Mouse (Mus musculus) cerebellum, adult 18-20 months (tissue): ENCODE results near the gene Ppfia2.

ENCODE experiments used
- DNase-seq, 2 experiments: peaks; one replicate each; pipeline ENCODE4 v3.0.0; 2021

Gene Ppfia2

DNA sequence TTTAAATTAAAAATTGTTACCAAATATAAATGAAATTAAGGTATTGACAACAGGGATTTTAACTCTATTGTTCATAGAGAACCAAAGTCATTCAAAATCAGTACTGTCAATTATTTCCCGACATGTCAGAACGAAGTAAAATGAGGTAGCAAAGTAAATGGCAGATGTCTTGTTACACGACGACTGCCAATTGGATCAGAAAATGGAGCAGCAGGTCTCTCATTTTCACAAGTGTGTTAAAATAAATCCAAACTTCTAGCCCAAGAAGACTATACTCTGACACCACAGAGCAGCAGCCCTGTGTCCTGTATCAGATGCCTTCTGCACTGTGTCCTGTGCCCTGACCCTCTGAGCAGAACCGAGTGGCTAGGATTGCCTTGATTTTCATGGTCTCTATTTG is 454.2 kb downstream of the Ppfia2 start:
- DNase-seq, result no peak

DNA sequence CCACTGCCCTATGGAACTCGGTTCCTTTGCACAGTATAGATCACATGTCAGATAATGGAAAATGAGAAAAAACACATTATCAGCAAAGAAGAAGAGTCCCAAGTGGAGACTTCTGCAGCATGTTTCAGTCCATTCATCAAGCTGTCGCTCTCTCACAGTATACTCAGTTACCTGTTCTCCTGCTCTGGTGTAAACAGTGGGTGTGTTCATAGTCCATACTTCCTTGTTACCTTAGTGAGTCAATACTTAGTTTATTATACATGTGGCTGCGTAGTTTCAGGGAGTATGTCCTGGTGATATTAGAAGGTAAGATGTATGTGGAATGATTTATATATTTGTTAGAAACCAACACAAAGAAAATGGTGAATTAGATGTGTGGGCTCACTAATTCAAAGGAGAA is 454.7 kb downstream of the Ppfia2 start:
- DNase-seq, result no peak

DNA sequence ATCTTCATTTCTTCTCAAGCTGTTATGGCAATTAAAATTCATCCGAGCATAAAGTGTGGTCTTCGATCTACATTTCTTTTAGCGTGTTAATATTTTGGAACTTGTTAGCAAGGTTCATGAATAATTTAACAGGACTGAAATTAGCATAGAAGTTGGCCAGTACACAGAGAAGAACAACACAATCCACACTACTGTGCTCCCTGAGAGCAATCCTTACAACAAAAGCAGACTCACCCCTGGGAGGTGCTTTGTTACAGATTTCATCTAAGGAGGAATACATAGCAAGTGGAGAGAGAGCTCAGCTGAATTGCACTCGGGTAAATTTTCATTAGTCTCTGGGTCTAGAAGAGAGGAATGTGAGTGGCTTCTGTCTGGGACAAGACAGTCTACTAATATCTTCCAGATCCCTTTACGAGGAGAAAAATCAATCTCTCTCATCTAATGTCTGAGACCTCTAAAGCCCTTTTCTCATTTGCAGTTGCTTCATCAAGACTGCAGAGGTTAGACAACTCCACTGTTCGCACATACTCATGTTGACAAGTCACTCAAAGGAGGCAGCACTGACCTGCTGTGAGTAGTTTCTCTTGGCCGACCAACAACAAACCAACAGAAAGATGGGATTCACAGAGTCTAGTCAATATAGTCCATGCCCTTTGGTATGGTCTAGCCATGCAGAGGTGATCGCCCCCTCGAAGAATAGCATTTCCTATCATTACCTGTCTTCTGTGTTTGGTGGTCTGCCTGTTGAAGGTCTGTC is 458.6 kb downstream of the Ppfia2 start:
- no peak for DNase-seq

DNA sequence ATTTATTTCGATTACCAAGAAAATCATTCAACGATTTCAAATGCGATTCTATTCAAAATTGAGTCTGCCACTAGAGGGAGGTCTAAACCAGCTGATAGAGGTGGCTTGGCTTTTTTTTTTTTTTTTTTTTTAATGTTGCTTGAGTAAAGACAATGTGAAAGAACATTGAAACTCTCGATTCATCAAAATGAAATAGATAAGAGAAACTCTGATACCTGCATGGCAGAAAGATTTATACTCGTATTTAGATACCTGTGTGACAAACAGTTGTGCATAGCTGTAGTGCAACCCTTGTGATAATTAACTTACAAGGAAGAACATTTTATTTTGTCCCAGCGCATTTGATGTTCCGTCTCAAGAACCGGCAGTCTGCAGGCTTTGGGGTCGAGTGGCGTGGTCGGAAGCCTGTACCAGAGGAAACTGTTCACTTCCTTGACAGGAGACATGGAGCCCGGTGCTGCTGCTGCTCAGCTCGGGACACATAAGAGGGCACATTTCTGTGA is 462.5 kb downstream of the Ppfia2 start:
- no peak for DNase-seq

DNA sequence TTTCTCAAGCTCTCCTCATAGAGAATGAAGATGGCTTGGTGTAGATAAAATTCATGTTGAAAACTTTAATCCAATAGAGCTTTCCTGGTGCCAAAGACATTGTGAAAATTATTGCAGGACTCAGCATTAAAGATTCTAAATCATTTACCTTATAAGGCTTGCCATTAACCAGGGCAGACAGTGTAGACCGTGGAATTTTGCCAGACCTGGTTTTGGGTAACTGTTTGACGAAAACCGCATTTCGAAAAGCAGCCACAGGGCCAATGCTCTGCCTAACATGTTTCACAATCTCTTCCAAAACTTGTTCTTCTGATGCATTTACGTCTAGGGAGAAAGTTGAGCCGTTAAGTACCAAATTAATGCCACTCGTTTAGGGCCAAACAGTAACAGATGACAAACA is 466.9 kb downstream of the Ppfia2 start:
- no peak for DNase-seq

DNA sequence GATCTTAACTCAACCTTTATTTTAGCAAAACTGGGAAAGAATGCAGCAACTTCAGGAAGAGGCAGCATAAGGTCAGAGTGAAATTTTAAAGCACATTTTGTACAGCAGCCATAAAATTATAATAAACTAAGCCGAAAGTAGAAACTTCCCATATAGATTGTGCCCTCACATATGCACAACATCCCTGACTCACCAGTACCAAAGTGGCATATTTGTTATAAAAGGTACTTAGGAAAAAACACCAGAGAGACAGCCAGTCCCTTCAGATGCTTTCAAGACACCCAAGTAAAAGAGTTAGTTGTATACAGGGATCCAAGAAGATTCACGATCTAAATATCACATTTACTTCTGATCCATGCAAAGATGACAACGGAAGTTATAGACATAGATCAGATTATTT is 468.7 kb downstream of the Ppfia2 start:
- DNase-seq, result no peak

DNA sequence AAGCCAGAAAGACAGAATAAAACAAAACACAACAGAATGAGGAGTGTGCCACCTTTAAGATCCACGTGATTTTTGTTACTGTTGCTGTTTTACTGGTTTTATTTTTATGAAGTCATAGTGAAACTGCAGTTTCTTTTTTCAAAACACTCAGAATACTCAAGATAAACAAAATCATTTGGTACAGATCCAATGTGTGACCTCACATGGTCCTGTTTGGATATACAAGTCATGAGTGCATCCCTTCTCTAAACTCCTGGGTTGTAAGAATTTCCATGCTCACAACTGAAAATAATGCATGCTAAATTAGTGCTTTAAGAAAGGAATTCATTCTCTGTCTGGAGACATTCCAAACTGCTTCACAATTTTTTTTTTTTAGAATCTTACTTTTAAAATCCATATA is 469.3 kb downstream of the Ppfia2 start:
- no peak for DNase-seq

DNA sequence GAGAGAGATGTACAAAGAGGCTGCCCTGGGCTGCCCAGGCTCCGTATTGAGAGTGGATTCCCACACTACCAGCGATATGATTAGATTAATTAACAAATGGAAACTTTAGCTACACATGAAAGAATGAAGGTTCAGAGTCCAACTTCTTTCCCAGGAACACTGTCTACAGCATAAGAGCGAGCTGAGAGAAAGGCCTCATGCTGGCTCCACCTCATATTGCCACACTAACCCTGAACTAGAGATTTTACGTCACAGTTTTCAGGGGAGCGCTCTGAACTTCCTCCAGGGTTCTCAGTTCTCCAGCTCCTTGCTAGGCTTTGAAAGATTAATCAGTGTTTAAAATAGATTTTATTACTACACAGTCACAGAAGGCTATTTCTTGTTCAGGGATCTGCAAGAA is 471.2 kb downstream of the Ppfia2 start:
- DNase-seq, result no peak

DNA sequence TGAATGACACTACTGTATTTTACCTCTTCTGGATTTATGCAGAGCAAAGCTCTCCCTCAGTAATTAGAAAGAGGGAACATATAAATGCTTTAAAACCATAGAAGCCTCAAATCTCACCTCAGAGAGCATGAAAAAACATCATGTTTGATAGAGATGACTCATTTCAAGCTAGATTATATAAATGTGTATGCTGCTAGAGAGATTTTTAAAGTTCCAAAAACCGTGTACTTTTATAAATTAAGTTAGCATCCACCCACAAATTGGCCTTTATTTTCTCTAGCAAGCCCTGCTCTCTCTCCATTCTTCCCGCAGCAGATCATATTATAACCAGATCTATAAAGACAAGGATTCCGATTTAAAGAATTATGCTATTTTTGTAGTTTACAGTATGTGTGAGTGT is 488.9 kb downstream of the Ppfia2 start:
- DNase-seq, result no peak

DNA sequence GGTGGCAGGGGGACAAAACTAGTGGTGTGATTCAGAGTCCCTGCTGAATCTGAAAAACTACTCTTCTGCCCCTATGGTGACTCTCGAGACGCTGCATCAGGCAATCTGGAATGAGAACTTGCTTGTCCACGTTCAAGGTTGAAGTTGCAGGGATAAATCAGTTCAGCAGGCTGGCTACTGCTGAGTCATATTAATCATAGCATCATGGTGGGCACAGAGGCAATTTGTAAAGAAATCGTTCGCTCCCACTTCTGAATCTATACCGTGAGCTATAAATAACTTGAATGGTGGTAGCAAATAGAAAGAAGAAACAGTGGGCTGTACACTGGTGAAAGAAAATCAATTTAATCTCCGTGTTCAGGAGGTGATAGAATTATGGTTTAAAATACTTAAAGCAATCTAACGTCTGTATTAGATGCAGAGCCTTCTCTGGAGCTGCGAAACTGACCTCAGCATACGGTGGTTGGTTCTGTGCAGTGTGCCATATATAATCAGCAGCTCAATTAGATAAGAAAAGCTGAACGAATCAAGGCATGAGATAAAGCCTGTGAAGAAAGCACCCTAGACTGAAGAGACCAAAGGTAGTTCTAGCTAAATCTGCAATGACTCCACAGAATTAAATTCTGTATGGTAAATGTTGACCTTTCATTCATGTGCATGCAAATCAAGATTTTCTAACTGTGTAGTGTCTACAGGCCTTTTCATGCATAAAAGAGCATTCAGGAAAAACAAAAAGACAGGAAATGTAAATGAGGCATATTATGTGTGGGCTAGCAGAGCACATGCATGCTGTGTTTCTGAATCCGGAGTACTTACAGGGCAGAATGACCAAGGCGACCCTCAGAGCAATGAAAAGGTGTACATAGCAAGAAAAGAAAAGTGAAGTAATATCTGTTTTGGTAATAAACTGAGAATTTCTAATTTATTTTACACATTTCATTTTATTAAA is 505.3 kb downstream of the Ppfia2 start:
- DNase-seq, result no peak
